Mouse (Mus musculus) limb, embryonic 14.5 days (tissue): ENCODE measurements at regions not wholly inside any gene's neighbourhood (a gene's known extent, or its start where the extent isn't known, plus 50 kb on each side); places are given as distances from the start of the nearest gene placed in this dataset.

Experiments used
- ATAC-seq: fragments of 200-750 bp; cut with Nextera tagmentation; 2 replicates; pipeline ENCODE4 v1.8.0; 2017; ENCODE audit warnings: low read depth, moderate number of reproducible peaks, moderate TSS enrichment; ENCODE audit not compliant: low FRiP score
- DNase-seq: peaks from one replicate; pipeline ENCODE4 v3.0.0-alpha.2; 2015; ENCODE audit warnings: low spot score
- H3K27ac ChIP-seq: fragments of 300-500 bp; sonication (generic); replicated peaks from 2 replicates; pipeline ENCODE4 v1.5.1; 2014; ENCODE audit warnings: low read depth, mild to moderate bottlenecking, low read length, moderate library complexity, mixed read lengths
- H3K27me3 ChIP-seq: fragments of 300-500 bp; sonication (generic); 2 replicates; pipeline ENCODE4 v1.6.1; 2014; ENCODE audit warnings: low read length, mixed read lengths; ENCODE audit not compliant: control insufficient read depth, insufficient read depth
- H3K36me3 ChIP-seq: fragments of 300-500 bp; sonication (generic); 2 replicates; pipeline ENCODE4 v1.6.1; 2014; ENCODE audit warnings: mild to moderate bottlenecking, low read length, moderate library complexity, mixed read lengths; ENCODE audit not compliant: control insufficient read depth, insufficient read depth
- H3K4me1 ChIP-seq: fragments of 300-500 bp; sonication (generic); 2 replicates; pipeline ENCODE4 v1.6.1; 2014; ENCODE audit warnings: antibody characterized with exemption, low read length, mixed read lengths; ENCODE audit not compliant: control insufficient read depth, insufficient read depth
- H3K4me2 ChIP-seq: fragments of 300-500 bp; sonication (generic); replicated peaks from 2 replicates; pipeline ENCODE4 v1.6.1; 2014; ENCODE audit warnings: low read depth, mild to moderate bottlenecking, low read length, moderate library complexity; ENCODE audit not compliant: severe bottlenecking
- H3K4me3 ChIP-seq: fragments of 300-500 bp; sonication (generic); replicated peaks from 2 replicates; pipeline ENCODE4 v1.5.1; 2014; ENCODE audit warnings: low read length
- H3K9ac ChIP-seq: fragments of 300-500 bp; sonication (generic); 2 replicates; pipeline ENCODE4 v1.6.1; 2014; ENCODE audit warnings: mild to moderate bottlenecking, low read depth, low read length, moderate library complexity; ENCODE audit not compliant: severe bottlenecking
- H3K9me3 ChIP-seq: fragments of 300-500 bp; sonication (generic); 2 replicates; pipeline ENCODE4 v1.6.1; 2016; ENCODE audit warnings: low read length; ENCODE audit not compliant: control insufficient read depth
- POLR2A ChIP-seq: fragments of 200-500 bp; IDR thresholded peaks from 2 replicates; pipeline ENCODE4 v1.8.0; 2012; ENCODE audit warnings: inconsistent platforms, mild to moderate bottlenecking, moderate library complexity, borderline replicate concordance; ENCODE audit not compliant: insufficient read depth, insufficient read length; ENCODE audit errors: extremely low read depth
- WGBS: fragments of 180-500 bp; shearing (Covaris S2); extraction: QIAGEN DNeasy Blood & Tissue Kit; methylation state at CpG from one replicate; pipeline ENCODE4 v1.1.7; 2014; 5-methylcytosine and 5-hydroxymethylcytosine counted together

- 76% methylated on average over 6 of the region's 6 CpGs for WGBS
- no peak for TF ChIP-seq POLR2A
- H3K4me2 ChIP-seq: no peak overlapping the region
- no peak overlapping the region for H3K27ac ChIP-seq
- H3K36me3 ChIP-seq: no peaks in the 10 kb centered on the region
- ATAC-seq (no peak), DNase-seq (no peak)
- no peaks in the 10 kb centered on the region for H3K4me1 ChIP-seq
- H3K27me3 ChIP-seq: no peaks in the 10 kb centered on the region
- no peak overlapping the region for H3K4me3 ChIP-seq
- H3K9me3 ChIP-seq: no peaks in the 10 kb centered on the region
- no peak overlapping the region for H3K9ac ChIP-seq
Observed at GRCm38 (mm10) chr10:21798103-21798502, 83.9 kb upstream of the Sgk1 start.

GRCm38 (mm10) chr10:21801556-21801955 lies 80.4 kb upstream of the Sgk1 start:
- no peaks in the 10 kb centered on the region for H3K27me3 ChIP-seq
- no peaks in the 10 kb centered on the region for H3K9me3 ChIP-seq
- no peaks in the 10 kb centered on the region for H3K4me1 ChIP-seq
- no peak for DNase-seq
- no peak overlapping the region for H3K4me2 ChIP-seq
- no peaks in the 10 kb centered on the region for H3K36me3 ChIP-seq
- H3K4me3 ChIP-seq: no peak overlapping the region
- WGBS: 86% methylated on average over 5 of the region's 5 CpGs
- H3K9ac ChIP-seq: no peak overlapping the region
- ATAC-seq: no peak
- no peak for TF ChIP-seq POLR2A
- no peak overlapping the region for H3K27ac ChIP-seq

- no peak for DNase-seq
- Histone ChIP-seq H3K36me3 (no peaks in the 10 kb centered on the region), H3K27me3 (no peaks in the 10 kb centered on the region), H3K4me2 (no peak overlapping the region), H3K9ac (no peak overlapping the region), H3K9me3 (no peaks in the 10 kb centered on the region), H3K4me1 (no peaks in the 10 kb centered on the region), H3K27ac (no peak overlapping the region), H3K4me3 (no peak overlapping the region)
- no peak for ATAC-seq
- TF ChIP-seq POLR2A: no peak
Observed at GRCm38 (mm10) chr10:21803184-21803583, 78.8 kb upstream of the Sgk1 start.

- no peak for DNase-seq
- ATAC-seq: no peak
- no peak overlapping the region for H3K4me3 ChIP-seq
- no peak for TF ChIP-seq POLR2A
- no peaks in the 10 kb centered on the region for H3K4me1 ChIP-seq
- H3K27ac ChIP-seq: no peak overlapping the region
- H3K36me3 ChIP-seq: no peaks in the 10 kb centered on the region
- H3K9me3 ChIP-seq: no peaks in the 10 kb centered on the region
- H3K9ac ChIP-seq: no peak overlapping the region
- WGBS: 81% methylated on average over 2 of the region's 2 CpGs
- no peak overlapping the region for H3K4me2 ChIP-seq
- no peaks in the 10 kb centered on the region for H3K27me3 ChIP-seq
Observed at GRCm38 (mm10) chr10:21804761-21805160, 77.2 kb upstream of the Sgk1 start.

GRCm38 (mm10) chr10:21805606-21806005 lies 76.4 kb upstream of the Sgk1 start:
- H3K4me2 ChIP-seq: no peak overlapping the region
- TF ChIP-seq POLR2A: no peak
- no peak overlapping the region for H3K9ac ChIP-seq
- H3K9me3 ChIP-seq: no peaks in the 10 kb centered on the region
- no peaks in the 10 kb centered on the region for H3K4me1 ChIP-seq
- H3K4me3 ChIP-seq: no peak overlapping the region
- no peak for DNase-seq
- no peak for ATAC-seq
- H3K27me3 ChIP-seq: no peaks in the 10 kb centered on the region
- H3K27ac ChIP-seq: no peak overlapping the region
- H3K36me3 ChIP-seq: no peaks in the 10 kb centered on the region
- WGBS: 68% methylated on average over 6 of the region's 6 CpGs

GRCm38 (mm10) chr10:21806716-21807115 lies 75.3 kb upstream of the Sgk1 start:
- Histone ChIP-seq H3K9me3 (no peaks in the 10 kb centered on the region), H3K4me1 (no peaks in the 10 kb centered on the region), H3K27me3 (no peaks in the 10 kb centered on the region), H3K36me3 (no peaks in the 10 kb centered on the region), H3K4me2 (no peak overlapping the region), H3K9ac (no peak overlapping the region), H3K27ac (no peak overlapping the region), H3K4me3 (no peak overlapping the region)
- TF ChIP-seq POLR2A: no peak
- no peak for DNase-seq
- no peak for ATAC-seq
- 96% methylated on average over 4 of the region's 4 CpGs for WGBS
